Mouse (Mus musculus) thymus, postnatal 25 days (tissue): ENCODE measurements around the gene Ncl.
A peak's percentile ranks its signal among the peaks of the same experiment; 100 is the strongest.

ENCODE experiments used
- DNase-seq: peaks from one replicate; pipeline ENCODE4 v3.0.0; 2022

Ncl gene

DNA sequence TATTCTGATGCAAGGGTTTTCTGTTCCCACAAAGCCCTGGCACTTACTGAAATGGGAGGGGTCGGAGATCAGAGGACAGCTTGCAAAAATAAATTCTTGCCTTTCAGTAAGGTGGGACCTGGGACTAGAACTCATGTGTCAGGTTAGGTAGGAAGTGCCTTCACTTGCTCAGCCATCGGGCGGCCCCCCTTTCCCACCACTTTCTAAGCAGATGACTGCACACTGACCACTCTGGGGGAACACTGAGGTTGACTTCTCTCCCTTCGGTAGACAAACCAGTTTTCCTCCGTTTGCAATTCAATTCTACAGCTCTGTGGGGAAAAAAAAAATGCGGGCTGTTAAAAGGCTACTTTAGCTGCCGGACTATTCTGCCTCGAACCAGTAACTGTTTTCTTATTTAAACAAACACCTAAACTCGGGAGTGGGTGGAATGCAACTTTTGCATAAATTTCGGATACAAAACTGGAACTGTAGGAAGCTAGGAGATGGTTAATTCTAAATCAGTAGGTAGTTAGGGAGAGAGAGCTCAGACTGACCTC is 47.7 kb downstream of the Ncl start:
- DNase-seq: no peak

GRCm38 (mm10) chr1:86310536-86311310 is 48.5 kb downstream of the Ncl start:
- no peak for DNase-seq

DNA sequence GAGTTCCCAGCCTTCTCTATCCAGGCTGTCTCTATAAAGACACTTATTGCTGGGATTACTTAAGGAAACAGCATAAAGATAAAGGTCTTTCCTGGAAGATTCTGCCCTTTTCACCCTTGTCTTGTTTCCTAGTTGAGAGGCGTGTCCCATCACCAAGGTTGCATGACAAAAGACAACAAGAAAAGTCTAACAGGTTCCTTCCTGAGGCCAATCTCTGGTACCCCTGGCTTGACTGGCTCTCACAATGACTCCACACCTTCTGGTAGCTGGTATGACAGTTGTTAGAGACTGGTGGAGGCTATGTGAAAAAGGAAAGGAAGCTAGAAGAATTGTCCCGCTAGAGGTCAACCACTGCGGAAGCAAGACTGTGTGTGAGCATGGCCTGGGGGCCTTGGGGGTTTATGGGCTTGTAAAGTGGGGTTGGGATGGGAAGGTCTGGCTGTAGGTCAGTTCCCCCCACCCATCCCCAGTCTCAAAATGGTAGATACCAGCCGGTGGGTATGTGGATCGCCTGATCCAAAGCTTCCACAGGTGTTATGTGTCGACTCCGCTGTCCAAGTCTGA is 49.8 kb downstream of the Ncl start:
- DNase-seq: no peak

DNA sequence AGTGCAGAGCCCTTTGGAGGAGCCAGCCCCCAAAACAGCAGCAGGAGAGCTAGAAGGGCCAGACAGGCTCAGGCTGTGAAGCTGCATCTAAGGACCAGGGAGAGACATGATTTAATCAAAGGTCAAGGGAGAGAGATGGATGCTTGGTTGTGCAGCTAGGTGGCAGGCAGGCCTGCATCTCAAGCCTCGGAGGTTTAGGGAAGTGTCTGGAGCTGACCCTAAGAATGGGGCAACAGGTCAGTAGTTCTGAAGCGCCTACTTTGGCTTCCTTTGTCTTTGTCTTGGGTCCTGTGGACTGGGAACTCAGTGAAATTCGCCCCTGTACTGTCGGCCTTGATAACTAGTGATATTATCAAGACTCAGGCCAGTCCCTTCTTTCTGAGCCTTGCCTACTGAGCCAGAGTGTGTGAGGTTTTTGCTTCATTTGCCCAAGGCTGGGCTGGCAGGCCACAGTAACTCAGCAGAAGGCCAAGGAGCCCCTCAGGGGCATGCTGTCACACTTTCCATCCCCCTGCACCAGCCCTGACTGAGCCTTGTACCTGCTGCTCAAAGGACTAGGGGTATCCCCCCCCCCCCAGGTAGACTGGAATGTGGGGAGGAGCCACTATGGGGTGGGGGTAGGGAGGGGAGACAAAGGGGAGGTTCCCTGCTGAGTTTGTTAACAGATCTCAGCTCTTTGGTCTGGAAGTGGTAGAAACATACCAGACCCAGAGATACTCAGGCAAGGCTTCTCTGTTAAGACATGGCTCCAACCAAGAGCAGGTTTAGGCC is 51.1 kb downstream of the Ncl start:
- no peak for DNase-seq

DNA sequence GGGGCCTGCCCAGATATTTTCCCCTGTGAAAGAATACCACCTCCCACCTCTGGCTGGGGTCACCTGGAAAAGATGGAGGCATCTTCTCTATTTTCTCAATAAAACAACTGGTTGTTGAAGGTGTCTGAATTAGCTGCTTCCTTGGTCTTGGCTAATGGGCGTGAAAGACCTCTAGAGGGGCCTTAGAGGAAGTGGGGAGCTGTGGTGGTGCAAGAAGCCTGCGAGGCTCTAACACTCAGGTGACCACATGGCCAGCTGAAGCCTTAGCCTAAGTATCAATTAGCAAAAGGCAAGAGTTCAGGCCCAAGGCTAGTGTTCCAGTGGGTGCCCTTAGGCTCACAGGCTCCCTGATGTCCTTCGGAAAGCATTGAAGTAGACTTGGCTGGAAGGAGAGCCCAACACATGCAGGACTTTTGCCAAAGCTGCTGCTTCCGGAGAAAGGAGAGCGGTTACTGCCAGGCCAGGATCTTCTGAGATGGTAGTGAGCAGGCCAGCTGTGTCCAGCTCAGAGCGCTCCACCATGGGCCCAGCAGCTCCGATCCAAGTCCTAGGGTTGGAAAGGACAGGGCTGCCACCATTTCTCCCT is 51.9 kb downstream of the Ncl start:
- no peak for DNase-seq

DNA sequence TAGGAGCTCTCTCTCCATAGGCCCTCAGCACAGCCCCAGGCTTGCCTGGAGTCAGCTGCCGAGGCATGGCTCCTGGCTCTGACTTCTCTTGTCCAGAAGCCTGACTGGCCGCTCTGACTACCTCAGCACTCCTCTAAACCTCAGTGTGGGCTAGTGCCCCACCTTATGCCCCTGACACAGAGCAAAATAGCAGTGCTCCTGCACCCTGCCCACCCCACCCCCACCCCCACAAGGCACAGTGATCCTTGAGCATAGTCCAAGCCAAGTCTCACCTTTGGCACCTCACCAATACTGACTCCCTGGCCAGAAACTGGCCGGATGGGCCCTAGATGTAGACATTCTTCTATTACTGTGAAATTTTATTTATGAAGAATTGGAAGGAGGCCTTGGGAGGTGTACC is 52.5 kb downstream of the Ncl start:
- no peak for DNase-seq

- DNase-seq: no peak
Observed at GRCm38 (mm10) chr1:86303873-86304250, 55.3 kb downstream of the Ncl start.

GRCm38 (mm10) chr1:86303063-86303872 is 55.9 kb downstream of the Ncl start:
- peak; percentile 20 for DNase-seq

- DNase-seq: no peak
Observed at GRCm38 (mm10) chr1:86302532-86302931, 56.7 kb downstream of the Ncl start, which contains the start of gene B3gnt7. B3gnt7 (plus strand) TSS chr1:86302832.

- DNase-seq: peak; percentile 68
Observed at GRCm38 (mm10) chr1:86301221-86302091, 57.7 kb downstream of the Ncl start.

- DNase-seq: peak; percentile 9
Observed at GRCm38 (mm10) chr1:86300731-86301130, 58.5 kb downstream of the Ncl start.

DNA sequence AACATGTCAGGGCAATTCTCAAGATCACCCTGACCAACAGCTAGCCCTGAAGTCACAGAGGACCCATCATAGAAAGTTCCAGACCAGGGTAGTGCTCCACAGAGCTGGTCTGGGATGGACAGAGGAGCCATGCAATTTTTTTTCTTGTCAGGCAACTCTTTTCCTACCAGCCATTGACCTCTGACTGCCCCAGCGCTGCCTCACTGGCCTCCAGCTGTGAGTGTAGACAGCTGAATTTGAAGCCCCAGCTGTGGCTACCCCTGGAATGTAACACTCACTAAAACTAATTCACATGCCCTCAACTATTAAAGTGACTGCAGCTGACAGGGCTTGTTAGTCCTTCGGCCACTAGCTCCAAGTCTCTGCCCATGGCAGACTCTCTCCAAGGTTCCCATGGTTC is 59.1 kb downstream of the Ncl start:
- DNase-seq: no peak
